Mouse (Mus musculus): ENCODE measurements around the gene Padi4.

- TF ChIP-seq POLR2A (IDR thresholded peaks at IDR 0.05; ENCODE audit: insufficient read length, low read depth) (no peak), USF1 (IDR thresholded peaks at IDR 0.05; ENCODE audit: low read depth) (no peak), CEBPB (IDR thresholded peaks at IDR 0.05; ENCODE audit: insufficient read depth, poor library complexity, severe bottlenecking) (no peak), E2F4 (IDR thresholded peaks at IDR 0.05; ENCODE audit: insufficient read depth) (no peak)
Observed at GRCm38 (mm10) chr4:140765936-140766335, 8.1 kb downstream of the Padi4 start.

Data from myocyte (in vitro differentiated cells).